Mouse (Mus musculus) testis, postnatal 10 days (tissue): ENCODE data around the gene Foxn3.

ENCODE experiments used
- DNase-seq: peaks from one replicate; pipeline ENCODE4 v3.0.0; 2021; ENCODE audit warnings: low spot score

Foxn3 gene

GRCm38 (mm10) chr12:99349650-99349997, 213.8 kb downstream of the Foxn3 start:
- DNase-seq = no peak

- no peak for DNase-seq
Observed at GRCm38 (mm10) chr12:99348940-99349649, 214.3 kb downstream of the Foxn3 start.

- DNase-seq = no peak
Observed at GRCm38 (mm10) chr12:99347512-99347911, 215.9 kb downstream of the Foxn3 start.

- DNase-seq = no peak
Observed at GRCm38 (mm10) chr12:99346982-99347381, 216.4 kb downstream of the Foxn3 start.

- DNase-seq = no peak
Observed at GRCm38 (mm10) chr12:99345323-99345722, 218.1 kb downstream of the Foxn3 start.

- DNase-seq = no peak
Observed at GRCm38 (mm10) chr12:99343378-99343777, 220.0 kb downstream of the Foxn3 start.

GRCm38 (mm10) chr12:99342160-99342559, 221.2 kb downstream of the Foxn3 start:
- DNase-seq = no peak

- no peak for DNase-seq
Observed at GRCm38 (mm10) chr12:99341751-99342150, 221.6 kb downstream of the Foxn3 start.

- no peak for DNase-seq
Observed at GRCm38 (mm10) chr12:99340418-99341182, 222.8 kb downstream of the Foxn3 start.

GRCm38 (mm10) chr12:99339640-99340325, 223.6 kb downstream of the Foxn3 start:
- no peak for DNase-seq

GRCm38 (mm10) chr12:99338754-99339153, 224.6 kb downstream of the Foxn3 start:
- no peak for DNase-seq

GRCm38 (mm10) chr12:99337171-99337435, 226.3 kb downstream of the Foxn3 start:
- DNase-seq = no peak

- no peak for DNase-seq
Observed at GRCm38 (mm10) chr12:99336349-99337170, 226.8 kb downstream of the Foxn3 start.

- DNase-seq = no peak
Observed at GRCm38 (mm10) chr12:99335628-99336027, 227.8 kb downstream of the Foxn3 start.

- no peak for DNase-seq
Observed at GRCm38 (mm10) chr12:99334026-99334425, 229.4 kb downstream of the Foxn3 start.

- DNase-seq = no peak
Observed at GRCm38 (mm10) chr12:99333304-99333968, 229.9 kb downstream of the Foxn3 start.

- no peak for DNase-seq
Observed at GRCm38 (mm10) chr12:99332144-99332807, 231.1 kb downstream of the Foxn3 start.

- DNase-seq = no peak
Observed at GRCm38 (mm10) chr12:99331341-99331947, 231.9 kb downstream of the Foxn3 start.

- DNase-seq = no peak
Observed at GRCm38 (mm10) chr12:99330822-99331285, 232.5 kb downstream of the Foxn3 start.
